Mouse (Mus musculus) liver, embryonic 14.5 days (tissue): ENCODE data around the gene Dennd1a.

Experiments
- CTCF ChIP-seq: IDR thresholded peaks from 2 replicates; pipeline ENCODE4 v1.5.1; 2016; ENCODE audit warnings: antibody characterized with exemption, low read depth, control low read depth
- EP300 ChIP-seq: IDR thresholded peaks from 2 replicates; pipeline ENCODE4 v1.6.1; 2016; ENCODE audit warnings: antibody characterized with exemption, low read depth

GRCm38 (mm10) chr2:38088346-38088745, 198.8 kb downstream of the Dennd1a start:
- TF ChIP-seq CTCF (no peak), EP300 (no peak)
